In genomic region chr10:86824871-86825270, GRCm38 (mm10) we compare ENCODE assay signal across 15 mouse cellular contexts. TPM values are rescaled to one million over a fixed set of nuclear protein-coding genes. Genes with fewer than 3 reads are reported as not detected.
DNase-seq lines count a peak whose midpoint lies in the region; ATAC-seq and TF ChIP-seq lines count a peak whose summit lies in the region.
"Had no signal": no experiment of that assay in that cellular context is flagged by ENCODE, and none has a peak within 500 bp of the region (broad histone marks: within the 10 kb centered on the region; RNA-seq: fewer than 3 reads in every experiment).

No protein-coding gene starts in this region.

- DNase-seq in hindbrain, embryonic 11.5 days (ENCODE audit: low spot score) = peak; percentile 17
- no peak for DNase-seq in hindbrain, postnatal 0 days (ENCODE audit: low spot score)
- DNase-seq in embryo, embryonic 11 days = peak; percentile 38
- peak; percentile 71 for DNase-seq in kidney, adult 2 months
- peak; percentile 56 to 63 for DNase-seq in kidney, postnatal 36 days
- DNase-seq in thymus, postnatal 4 days = no peak
- DNase-seq: cerebellum, adult 11 months; gastrocnemius, postnatal 14 days; layer of hippocampus, postnatal 36 days; lung, embryonic 14.5 days; thymus, adult 18-20 months had no signal

- TF ChIP-seq POLR2A in kidney, adult 2 months (IDR thresholded peaks at IDR 0.05; ENCODE audit: low read depth, low read length) = no peak

- H3K9me3 ChIP-seq in hindbrain, embryonic 11.5 days (ENCODE audit: control insufficient read depth, low read length) = no peaks in the 10 kb centered on the region
- H3K9me3 ChIP-seq in hindbrain, postnatal 0 days (ENCODE audit: low read length) = no peaks in the 10 kb centered on the region
- no peaks in the 10 kb centered on the region for H3K9me3 ChIP-seq in midbrain, embryonic 16.5 days (replicated peaks; ENCODE audit: control insufficient read depth, low read length, poor library complexity, severe bottlenecking)
- H3K9me3 ChIP-seq: limb, embryonic 15.5 days had no signal

- no peak overlapping the region for H3K27ac ChIP-seq in hindbrain, embryonic 11.5 days (ENCODE audit: low read depth, low read length)
- H3K27ac ChIP-seq in hindbrain, postnatal 0 days = no peak overlapping the region
- no peak overlapping the region for H3K27ac ChIP-seq in kidney, adult 2 months (ENCODE audit: insufficient read depth, low read depth, low read length)
- no peak overlapping the region for H3K27ac ChIP-seq in midbrain, embryonic 16.5 days (ENCODE audit: low read length)
- H3K27ac ChIP-seq: hindbrain, embryonic 14.5 days; limb, embryonic 15.5 days had no signal

- no peak overlapping the region for H3K4me3 ChIP-seq in hindbrain, embryonic 11.5 days (ENCODE audit: low read depth, low read length)
- H3K4me3 ChIP-seq in hindbrain, postnatal 0 days (ENCODE audit: low read length) = no peak overlapping the region
- H3K4me3 ChIP-seq in kidney, adult 2 months (ENCODE audit: insufficient read depth, low read depth, low read length) = no peak overlapping the region
- H3K4me3 ChIP-seq in midbrain, embryonic 16.5 days (ENCODE audit: low read depth, low read length) = no peak overlapping the region
- H3K4me3 ChIP-seq: limb, embryonic 15.5 days had no signal

- ATAC-seq in hindbrain, embryonic 11.5 days (ENCODE audit: low FRiP score) = no peak
- no peak for ATAC-seq in hindbrain, postnatal 0 days
- ATAC-seq in midbrain, embryonic 16.5 days = no peak

- no peaks in the 10 kb centered on the region; the same call in 1 of the 2 replicates for H3K4me1 ChIP-seq in hindbrain, embryonic 11.5 days (replicated peaks; ENCODE audit: control insufficient read depth, insufficient read depth, low read length)
- no peaks in the 10 kb centered on the region for H3K4me1 ChIP-seq in hindbrain, postnatal 0 days (ENCODE audit: insufficient read depth, low read length)
- peaks cover 14% of the 10 kb centered on the region; the same call in 1 of the 2 replicates for H3K4me1 ChIP-seq in kidney, adult 2 months (ENCODE audit: control insufficient read depth, insufficient read depth, low read length)
- peaks cover 1% of the 10 kb centered on the region; the same call in 1 of the 2 replicates for H3K4me1 ChIP-seq in midbrain, embryonic 16.5 days (ENCODE audit: control insufficient read depth, insufficient read depth, low read length)

- no peak overlapping the region for H3K9ac ChIP-seq in hindbrain, embryonic 11.5 days (ENCODE audit: low read depth, low read length)
- no peak overlapping the region for H3K9ac ChIP-seq in hindbrain, postnatal 0 days (replicated peaks; ENCODE audit: low read length)
- H3K9ac ChIP-seq in midbrain, embryonic 16.5 days (ENCODE audit: low read depth, low read length) = no peak overlapping the region
- H3K9ac ChIP-seq: hindbrain, embryonic 14.5 days; limb, embryonic 15.5 days; lung, embryonic 14.5 days had no signal

- no peak overlapping the region for H3K4me2 ChIP-seq in hindbrain, embryonic 11.5 days (replicated peaks; ENCODE audit: low read depth, low read length)
- H3K4me2 ChIP-seq in hindbrain, postnatal 0 days (ENCODE audit: low read depth, low read length) = no peak overlapping the region
- H3K4me2 ChIP-seq in midbrain, embryonic 16.5 days (ENCODE audit: low read length) = no peak overlapping the region
- H3K4me2 ChIP-seq: heart, embryonic 11.5 days; hindbrain, embryonic 14.5 days; limb, embryonic 15.5 days; lung, embryonic 14.5 days had no signal

- no peak for TF ChIP-seq CTCF in hindbrain, postnatal 0 days (IDR thresholded peaks at IDR 0.05; ENCODE audit: low read depth)
- no peak; the same call in 1 of the 2 replicates for TF ChIP-seq CTCF in kidney, adult 2 months (conservative IDR thresholded peaks at IDR 0.05; ENCODE audit: insufficient read depth, insufficient read length, low read depth, low read length)

- H3K27me3 ChIP-seq in hindbrain, embryonic 11.5 days (ENCODE audit: control insufficient read depth, insufficient read depth, low read length) = no peaks in the 10 kb centered on the region
- no peaks in the 10 kb centered on the region for H3K27me3 ChIP-seq in hindbrain, postnatal 0 days (ENCODE audit: insufficient read depth, low read length)
- no peaks in the 10 kb centered on the region for H3K27me3 ChIP-seq in kidney, adult 2 months (replicated peaks; ENCODE audit: control insufficient read depth, insufficient read depth, low read length)
- no peaks in the 10 kb centered on the region for H3K27me3 ChIP-seq in midbrain, embryonic 16.5 days (ENCODE audit: control insufficient read depth, insufficient read depth, low read depth, low read length)
- H3K27me3 ChIP-seq: limb, embryonic 15.5 days had no signal

- no peaks in the 10 kb centered on the region for H3K36me3 ChIP-seq in hindbrain, embryonic 11.5 days (ENCODE audit: control insufficient read depth, insufficient read depth, low read length)
- H3K36me3 ChIP-seq in hindbrain, postnatal 0 days (ENCODE audit: insufficient read depth, low read length) = peaks cover 22% of the 10 kb centered on the region; the same call in 1 of the 2 replicates
- no peaks in the 10 kb centered on the region for H3K36me3 ChIP-seq in kidney, adult 2 months (ENCODE audit: control insufficient read depth, insufficient read depth, low read length)
- H3K36me3 ChIP-seq in midbrain, embryonic 16.5 days (ENCODE audit: control insufficient read depth, insufficient read depth, low read length) = peaks cover 24% of the 10 kb centered on the region
- H3K36me3 ChIP-seq: limb, embryonic 15.5 days had no signal

- 52% methylated on average over 14 of the region's 14 CpGs for WGBS in hindbrain, embryonic 11.5 days
- WGBS in hindbrain, postnatal 0 days = 77% methylated on average over 14 of the region's 14 CpGs
- WGBS in kidney, adult 2 months = 39% methylated on average over 14 of the region's 14 CpGs
- 83% methylated on average over 14 of the region's 14 CpGs for WGBS in midbrain, embryonic 16.5 days

RNA-seq across cellular contexts. Expression of gene Nt5dc3, which starts 46.1 kb away (rescaled TPM):
- 1.5 and 1.7 TPM in 2 replicates for polyA plus RNA-seq in hindbrain, embryonic 11.5 days (2014; fragmentation: Nextera tagmentation; extraction: Ambion mirVana)
- total RNA-seq in hindbrain, postnatal 0 days (2014; rRNA removed) = 43.6 and 49.1 TPM in 2 replicates
- 8.5 and 9.3 TPM in 2 replicates for polyA plus RNA-seq in hindbrain, postnatal 0 days (2015; fragmentation: Nextera tagmentation; extraction: Ambion mirVana)
- 5.9 and 6.9 TPM in 2 replicates for polyA plus RNA-seq in kidney, adult 2 months (2012; rRNA removed)
- 15.2 and 15.9 TPM in 2 replicates for polyA plus RNA-seq in midbrain, embryonic 16.5 days (2015; fragmentation: Nextera tagmentation; extraction: Ambion mirVana)

Comparison
In these comparisons a context has a peak if more than half of its experiments do, and no peak if none do; other contexts are left out.
1. DNase-seq: peak in hindbrain, embryonic 11.5 days (single experiment), embryo, embryonic 11 days (single experiment), kidney, adult 2 months (single experiment) and kidney, postnatal 36 days (2 of 2); none in hindbrain, postnatal 0 days (single experiment) and thymus, postnatal 4 days (single experiment).